Mouse (Mus musculus) hindbrain, embryonic 16.5 days (tissue): ENCODE results near the gene Mavs. TPM values are rescaled to one million over a fixed set of nuclear protein-coding genes. Genes with fewer than 3 reads are reported as not detected.

Source experiments
- microRNA-seq: library from miRNA; unstranded; fragments of <30 nt; microRNA quantifications from one replicate; pipeline ENCODE4, GENCODE M21; 2017
- polyA plus RNA-seq: library from polyadenylated mRNA; unstranded; fragments of >200 nt; fragmentation: Nextera tagmentation; extraction: Ambion mirVana; gene quantifications from 2 replicates; pipeline ENCODE4 v1.2.1, GENCODE M21; 2015

Gene Mavs
- polyA plus RNA-seq, 1 experiment from 2014 or later = 8.9 TPM

Small RNA genes within 50 kb of the gene (microRNA-seq; reads per million reads assigned to microRNA genes)
- 43.5 reads per million, percentile 39 among the genes with 10 or more reads in this experiment for gene Mir103-2

Other genes with a start within 250 kb of the Mavs start
- gene Gfra4, start 191.0 kb upstream of the Mavs start, polyA plus RNA-seq = 48.4 and 53.5 TPM in 2 replicates
- gene Adam33, start 170.2 kb upstream of the Mavs start, polyA plus RNA-seq = 1.6 and 2.3 TPM in 2 replicates
- gene Siglec1, start 147.3 kb upstream of the Mavs start, polyA plus RNA-seq = 0.15 and 0.24 TPM in 2 replicates
- gene Hspa12b, start 106.8 kb upstream of the Mavs start, polyA plus RNA-seq = 6.5 and 6.9 TPM in 2 replicates
- gene Gm11037, start 100.6 kb upstream of the Mavs start, polyA plus RNA-seq = not detected in 2 replicates
- gene 1700037H04Rik, start 74.0 kb upstream of the Mavs start, polyA plus RNA-seq = 86.6 and 92.7 TPM in 2 replicates
- gene Cenpb, start 54.0 kb upstream of the Mavs start, polyA plus RNA-seq = 11.1 and 11.3 TPM in 2 replicates
- 22.8 and 29.6 TPM in 2 replicates for gene Cdc25b, start 47.1 kb upstream of the Mavs start, polyA plus RNA-seq
- 8.0 and 9.8 TPM in 2 replicates for gene Spef1, start 46.8 kb upstream of the Mavs start, polyA plus RNA-seq
- gene Ap5s1, start 27.0 kb upstream of the Mavs start, polyA plus RNA-seq = 35.2 and 36.1 TPM in 2 replicates
- gene Pank2, start 28.4 kb downstream of the Mavs start, polyA plus RNA-seq = 20.0 and 22.8 TPM in 2 replicates
- 13.5 and 17.1 TPM in 2 replicates for gene Rnf24, start 118.8 kb downstream of the Mavs start, polyA plus RNA-seq